Mouse (Mus musculus) cerebellum, adult 18-20 months (tissue): ENCODE results near the gene Med24.

Experiments used
- DNase-seq, 2 experiments: peaks; one replicate each; pipeline ENCODE4 v3.0.0; 2021

Gene Med24

GRCm38 (mm10) chr11:98729119-98729588 is at the start of gene Med24:
Gene Med24, minus strand, starts transcription at chr11:98729435.
- DNase-seq: peak; percentile 85 to 90

GRCm38 (mm10) chr11:98777888-98778287 is 48.7 kb upstream of the Med24 start:
- DNase-seq: no peak

- peak in 1 of 2 experiments; percentile 22 for DNase-seq
Observed at GRCm38 (mm10) chr11:98776843-98777590, 47.8 kb upstream of the Med24 start.

- peak in 1 of 2 experiments; percentile 25 for DNase-seq
Observed at GRCm38 (mm10) chr11:98776052-98776764, 47.0 kb upstream of the Med24 start.

- DNase-seq: peak; percentile 99 to 100
Observed at GRCm38 (mm10) chr11:98775348-98776051, 46.3 kb upstream of the Med24 start.

- DNase-seq: peak in 1 of 2 experiments; percentile 35
Observed at GRCm38 (mm10) chr11:98774582-98775347, 45.5 kb upstream of the Med24 start, which contains the start of gene Nr1d1. Gene Nr1d1, minus strand, starts transcription at chr11:98775333.

GRCm38 (mm10) chr11:98773635-98774295 is 44.5 kb upstream of the Med24 start:
- peak; percentile 98 to 99 for DNase-seq

- peak; percentile 58 to 67 for DNase-seq
Observed at GRCm38 (mm10) chr11:98772667-98773171, 43.5 kb upstream of the Med24 start.

GRCm38 (mm10) chr11:98771844-98772525 is 42.8 kb upstream of the Med24 start:
- peak; percentile 59 for DNase-seq

- peak in 1 of 2 experiments; percentile 31 for DNase-seq
Observed at GRCm38 (mm10) chr11:98771131-98771530, 41.9 kb upstream of the Med24 start.

GRCm38 (mm10) chr11:98770096-98770975 is 41.1 kb upstream of the Med24 start:
- peak; percentile 47 to 53 for DNase-seq

GRCm38 (mm10) chr11:98769007-98769954 is 40.0 kb upstream of the Med24 start:
- peak; percentile 24 to 44 for DNase-seq

- peak in 1 of 2 experiments; percentile 56 for DNase-seq
Observed at GRCm38 (mm10) chr11:98768127-98769006, 39.1 kb upstream of the Med24 start.

- DNase-seq: no peak
Observed at GRCm38 (mm10) chr11:98767713-98768112, 38.5 kb upstream of the Med24 start.

GRCm38 (mm10) chr11:98767276-98767675 is 38.0 kb upstream of the Med24 start:
- peak in 1 of 2 experiments; percentile 43 for DNase-seq

- DNase-seq: peak in 1 of 2 experiments; percentile 35
Observed at GRCm38 (mm10) chr11:98766816-98767215, 37.6 kb upstream of the Med24 start.

GRCm38 (mm10) chr11:98766346-98766745 is 37.1 kb upstream of the Med24 start:
- DNase-seq: peak in 1 of 2 experiments; percentile 39
